Mouse (Mus musculus) forebrain, embryonic 15.5 days (tissue): ENCODE results near the gene Tbc1d30. TPM values are rescaled to one million over a fixed set of nuclear protein-coding genes. Genes with fewer than 3 reads are reported as not detected.

Experiments used
- ATAC-seq: fragments of 200-750 bp; cut with Nextera tagmentation; replicated peaks from 2 replicates; pipeline ENCODE4 v1.8.0; 2017; ENCODE audit warnings: mild to moderate bottlenecking, moderate TSS enrichment, moderate library complexity
- H3K27ac ChIP-seq: fragments of 300-500 bp; sonication (generic); replicated peaks from 2 replicates; pipeline ENCODE4 v1.5.1; 2015; ENCODE audit warnings: mild to moderate bottlenecking, inconsistent platforms
- H3K27me3 ChIP-seq: fragments of 300-500 bp; sonication (generic); 2 replicates; pipeline ENCODE4 v1.6.1; 2015; ENCODE audit warnings: inconsistent platforms
- H3K36me3 ChIP-seq: fragments of 300-500 bp; sonication (generic); 2 replicates; pipeline ENCODE4 v1.6.1; 2015; ENCODE audit warnings: mild to moderate bottlenecking, inconsistent platforms
- H3K4me1 ChIP-seq: fragments of 300-500 bp; sonication (generic); 2 replicates; pipeline ENCODE4 v1.6.1; 2015; ENCODE audit warnings: inconsistent platforms
- H3K4me2 ChIP-seq: fragments of 300-500 bp; sonication (generic); replicated peaks from 2 replicates; pipeline ENCODE4 v1.6.1; 2015; ENCODE audit warnings: mild to moderate bottlenecking, inconsistent platforms
- H3K4me3 ChIP-seq: fragments of 300-500 bp; sonication (generic); 2 replicates; pipeline ENCODE4 v1.5.1; 2015; ENCODE audit warnings: mild to moderate bottlenecking, inconsistent platforms
- H3K9ac ChIP-seq: fragments of 300-500 bp; sonication (generic); replicated peaks from 2 replicates; pipeline ENCODE4 v1.6.1; 2015; ENCODE audit warnings: mild to moderate bottlenecking, inconsistent platforms
- H3K9me3 ChIP-seq: fragments of 300-500 bp; sonication (generic); 2 replicates; pipeline ENCODE4 v1.6.1; 2016; ENCODE audit warnings: inconsistent platforms
- WGBS: fragments of 180-500 bp; shearing (Covaris S2); methylation state at CpG from one replicate; pipeline ENCODE4 v1.1.7; 2015; ENCODE audit warnings: mixed read lengths; 5-methylcytosine and 5-hydroxymethylcytosine counted together
- polyA plus RNA-seq: library from polyadenylated mRNA; unstranded; fragments of >200 nt; fragmentation: Nextera tagmentation; extraction: Ambion mirVana; gene quantifications from 2 replicates; pipeline ENCODE4 v1.2.1, GENCODE M21; 2015

Tbc1d30 gene
- polyA plus RNA-seq, 1 experiment from 2014 or later, result 9.1 TPM

DNA sequence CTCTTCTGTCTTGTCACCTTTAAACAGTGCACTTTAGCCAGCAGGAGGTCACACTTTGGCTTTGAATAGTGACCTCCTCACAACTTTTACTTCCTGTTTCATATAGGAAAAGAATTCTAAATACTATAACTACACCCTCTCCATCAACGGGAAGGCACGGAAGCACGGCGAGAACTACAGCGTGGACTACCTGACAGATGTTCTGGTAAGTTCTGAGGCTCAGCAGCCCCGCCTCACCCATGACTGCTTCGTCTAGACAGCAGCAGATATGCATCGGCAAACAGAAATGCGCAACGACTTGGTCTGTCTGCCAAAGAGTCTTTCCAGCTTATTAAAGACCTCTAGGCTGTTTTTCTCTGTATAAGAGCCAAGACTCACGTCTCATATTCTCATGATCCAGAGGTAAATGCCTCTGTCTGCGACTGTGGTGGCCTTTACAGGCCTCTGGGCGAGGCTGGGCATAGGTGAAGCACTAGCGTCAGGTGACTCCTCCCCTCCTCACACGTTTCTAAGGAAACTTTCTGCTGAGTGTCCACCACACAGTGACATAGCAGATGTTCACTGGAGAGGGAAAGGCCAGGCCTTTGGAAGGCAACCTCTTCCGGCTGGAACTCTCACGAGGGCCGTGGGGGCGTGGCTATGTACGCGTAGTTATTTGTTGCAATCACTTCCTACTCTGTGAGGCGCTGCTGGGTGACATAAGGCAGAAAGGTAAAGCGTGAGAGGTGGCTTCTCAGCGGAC is 25.6 kb upstream of the Tbc1d30 start:
- Histone ChIP-seq H3K4me3 (no peak overlapping the region), H3K4me1 (no peaks in the 10 kb centered on the region), H3K9me3 (no peaks in the 10 kb centered on the region), H3K27me3 (no peaks in the 10 kb centered on the region), H3K4me2 (no peak overlapping the region), H3K9ac (no peak overlapping the region), H3K27ac (no peak overlapping the region), H3K36me3 (peaks cover 71% of the 10 kb centered on the region)
- ATAC-seq, result no peak
- WGBS, result 94% methylated on average over 24 of the region's 24 CpGs

DNA sequence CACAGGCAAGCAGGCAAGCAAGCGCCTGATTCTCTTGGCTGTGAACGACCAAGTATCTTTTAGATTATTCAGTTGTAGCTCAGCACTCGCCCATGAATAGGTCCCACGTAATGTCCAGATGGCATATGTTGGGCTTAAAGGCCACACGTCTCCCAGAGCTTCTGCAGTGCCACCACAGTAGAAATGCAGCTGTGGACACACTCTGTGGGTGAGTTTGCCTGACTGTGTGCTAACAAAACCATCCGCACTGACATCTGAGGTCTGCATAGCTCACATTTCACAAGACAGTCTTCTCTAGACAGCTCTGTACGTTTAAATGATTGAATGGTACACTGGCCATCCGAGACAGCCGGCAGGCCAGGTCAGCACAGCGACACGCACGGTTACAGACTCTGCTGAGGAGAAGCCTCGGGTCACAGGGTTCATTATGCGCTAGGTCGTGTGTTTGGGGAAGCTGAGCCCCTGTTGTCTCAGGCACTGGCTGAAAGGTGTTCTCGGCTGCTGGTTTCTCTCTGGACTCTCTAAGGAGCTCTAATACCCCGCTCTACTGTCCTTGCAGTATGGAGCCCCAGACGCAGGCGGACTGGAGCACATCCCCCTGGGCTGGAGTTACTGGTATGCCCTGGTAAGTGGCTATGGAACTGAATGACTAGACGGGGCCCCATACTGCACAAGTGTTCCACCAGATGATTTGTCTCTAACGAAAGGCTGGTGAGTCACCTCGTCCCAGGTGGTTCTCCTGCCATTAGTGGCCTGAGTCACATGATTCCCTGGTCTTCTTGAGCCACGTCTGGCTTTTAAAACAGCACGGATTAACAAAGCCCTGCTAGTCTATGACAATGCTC is 24.8 kb upstream of the Tbc1d30 start:
- no peaks in the 10 kb centered on the region for H3K27me3 ChIP-seq
- H3K9me3 ChIP-seq, result no peaks in the 10 kb centered on the region
- H3K4me3 ChIP-seq, result no peak overlapping the region
- H3K27ac ChIP-seq, result no peak overlapping the region
- no peak for ATAC-seq
- H3K4me1 ChIP-seq, result no peaks in the 10 kb centered on the region
- 86% methylated on average over 24 of the region's 24 CpGs for WGBS
- H3K4me2 ChIP-seq, result no peak overlapping the region
- no peak overlapping the region for H3K9ac ChIP-seq
- peaks cover 72% of the 10 kb centered on the region for H3K36me3 ChIP-seq

DNA sequence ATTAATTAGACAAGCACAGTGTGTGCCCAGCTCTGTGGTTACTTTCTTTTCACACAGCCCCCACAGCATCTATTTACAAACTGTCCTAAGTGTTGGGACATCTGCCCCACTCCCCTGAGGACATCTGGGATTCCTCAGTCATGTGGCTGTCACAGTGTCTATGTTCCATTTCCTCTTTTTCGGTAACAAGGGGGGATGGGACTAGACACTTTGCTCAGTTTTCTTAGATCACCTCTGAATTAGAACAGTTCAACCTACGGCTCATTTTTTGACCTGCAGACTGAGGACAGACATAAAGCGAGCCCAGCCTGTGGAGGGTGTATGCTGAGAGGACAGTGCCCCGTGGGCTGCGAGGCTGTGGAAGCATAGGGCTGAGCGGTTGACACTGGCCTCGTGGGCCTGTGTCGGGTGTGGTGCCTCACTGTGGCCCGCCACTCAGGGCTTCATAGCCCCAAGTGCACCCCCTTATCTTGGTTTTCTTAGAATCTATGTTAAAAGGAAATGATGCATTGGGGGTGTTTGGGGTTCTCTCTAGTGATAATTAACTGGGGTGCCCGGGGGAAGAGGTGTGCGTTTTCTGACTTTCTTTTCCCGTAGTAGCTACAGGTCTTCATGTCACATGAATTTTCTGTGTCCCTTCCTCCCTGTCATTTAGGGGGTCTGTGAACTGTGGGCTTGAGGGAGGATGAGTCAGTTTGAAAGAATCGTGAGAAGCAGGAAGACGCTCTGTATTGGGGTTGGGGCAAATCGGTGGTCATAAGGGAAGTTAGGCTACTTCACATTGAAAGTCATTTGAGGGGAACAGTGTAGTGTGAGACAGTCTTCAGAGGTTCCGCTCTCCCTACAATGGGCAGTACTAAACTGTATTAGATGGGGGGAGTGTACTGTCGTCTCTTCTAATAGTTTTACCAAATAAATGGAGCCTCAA is 23.9 kb upstream of the Tbc1d30 start:
- no peak overlapping the region for H3K4me3 ChIP-seq
- H3K4me2 ChIP-seq, result no peak overlapping the region
- no peak overlapping the region for H3K27ac ChIP-seq
- no peaks in the 10 kb centered on the region for H3K27me3 ChIP-seq
- no peaks in the 10 kb centered on the region for H3K9me3 ChIP-seq
- WGBS, result 92% methylated on average over 17 of the region's 17 CpGs
- ATAC-seq, result no peak
- H3K36me3 ChIP-seq, result peaks cover 73% of the 10 kb centered on the region
- no peak overlapping the region for H3K9ac ChIP-seq
- H3K4me1 ChIP-seq, result no peaks in the 10 kb centered on the region

- Histone ChIP-seq H3K9ac (no peak overlapping the region), H3K27me3 (no peaks in the 10 kb centered on the region), H3K27ac (no peak overlapping the region), H3K9me3 (no peaks in the 10 kb centered on the region), H3K4me1 (no peaks in the 10 kb centered on the region), H3K36me3 (peaks cover 64% of the 10 kb centered on the region), H3K4me2 (no peak overlapping the region), H3K4me3 (no peak overlapping the region)
- WGBS, result 74% methylated on average over 12 of the region's 12 CpGs
- no peak for ATAC-seq
Observed at GRCm38 (mm10) chr10:121374013-121374412, 22.9 kb upstream of the Tbc1d30 start.

- Histone ChIP-seq H3K4me1 (peaks cover 17% of the 10 kb centered on the region), H3K27ac (no peak overlapping the region), H3K4me2 (no peak overlapping the region), H3K27me3 (no peaks in the 10 kb centered on the region), H3K4me3 (no peak overlapping the region), H3K9ac (no peak overlapping the region), H3K36me3 (peaks cover 36% of the 10 kb centered on the region; the same call in 1 of the 2 replicates), H3K9me3 (no peaks in the 10 kb centered on the region)
- 93% methylated on average over 6 of the region's 6 CpGs for WGBS
- no peak for ATAC-seq
Observed at GRCm38 (mm10) chr10:121370777-121371176, 19.7 kb upstream of the Tbc1d30 start.

GRCm38 (mm10) chr10:121368783-121369465 is 17.8 kb upstream of the Tbc1d30 start:
- Histone ChIP-seq H3K4me1 (peaks cover 26% of the 10 kb centered on the region), H3K27me3 (no peaks in the 10 kb centered on the region), H3K4me3 (no peak overlapping the region), H3K9me3 (no peaks in the 10 kb centered on the region), H3K36me3 (peaks cover 25% of the 10 kb centered on the region; the same call in 1 of the 2 replicates), H3K9ac (no peak overlapping the region), H3K27ac (no peak overlapping the region), H3K4me2 (no peak overlapping the region)
- WGBS, result 87% methylated on average over 18 of the region's 18 CpGs
- ATAC-seq, result no peak

- Histone ChIP-seq H3K4me1 (peaks cover 26% of the 10 kb centered on the region), H3K36me3 (peaks cover 18% of the 10 kb centered on the region; the same call in 1 of the 2 replicates), H3K9ac (no peak overlapping the region), H3K27ac (no peak overlapping the region), H3K4me2 (no peak overlapping the region), H3K4me3 (no peak overlapping the region), H3K27me3 (no peaks in the 10 kb centered on the region), H3K9me3 (no peaks in the 10 kb centered on the region)
- 88% methylated on average over 9 of the region's 9 CpGs for WGBS
- ATAC-seq, result no peak
Observed at GRCm38 (mm10) chr10:121367780-121368179, 16.7 kb upstream of the Tbc1d30 start.

GRCm38 (mm10) chr10:121367271-121367670 is 16.2 kb upstream of the Tbc1d30 start:
- Histone ChIP-seq H3K9me3 (no peaks in the 10 kb centered on the region), H3K4me2 (no peak overlapping the region), H3K4me3 (no peak overlapping the region), H3K36me3 (peaks cover 18% of the 10 kb centered on the region; the same call in 1 of the 2 replicates), H3K27ac (no peak overlapping the region), H3K27me3 (no peaks in the 10 kb centered on the region), H3K9ac (no peak overlapping the region), H3K4me1 (peaks cover 26% of the 10 kb centered on the region)
- 92% methylated on average over 13 of the region's 13 CpGs for WGBS
- no peak for ATAC-seq

- 11% methylated on average over 9 of the region's 9 CpGs for whole genome bisulfite sequencing
- H3K4me2 ChIP-seq, result peak overlapping the region; percentile 63
- H3K4me1 ChIP-seq, result peaks cover 26% of the 10 kb centered on the region
- no peak overlapping the region for H3K27ac ChIP-seq
- ATAC-seq, result no peak
- H3K9me3 ChIP-seq, result no peaks in the 10 kb centered on the region
- no peaks in the 10 kb centered on the region for H3K27me3 ChIP-seq
- peaks cover 8% of the 10 kb centered on the region; the same call in 1 of the 2 replicates for H3K36me3 ChIP-seq
- H3K9ac ChIP-seq, result peak overlapping the region; percentile 87
- peak overlapping the region; percentile 92 for H3K4me3 ChIP-seq
Observed at GRCm38 (mm10) chr10:121365781-121366272, 14.7 kb upstream of the Tbc1d30 start.

GRCm38 (mm10) chr10:121364801-121365564 is 13.9 kb upstream of the Tbc1d30 start, which contains the start of gene Gns:
Gene Gns (plus strand): TSS chr10:121365090.
- Histone ChIP-seq H3K4me3 (peak within 1 kb of the TSS; percentile 92), H3K4me1 (peaks cover 26% of the 10 kb centered on the region), H3K9me3 (no peaks in the 10 kb centered on the region), H3K36me3 (no peaks in the 10 kb centered on the region), H3K27ac (peak within 1 kb of the TSS; percentile 55; the same call in 1 of the 2 replicates), H3K9ac (peak within 1 kb of the TSS; percentile 87), H3K27me3 (no peaks in the 10 kb centered on the region), H3K4me2 (peak within 1 kb of the TSS; percentile 63)
- peak; percentile 97 for ATAC-seq
- WGBS, result under 1% methylated on average over 72 of the region's 72 CpGs
